Mouse (Mus musculus): ENCODE measurements around the gene Rfx1. TPM values are rescaled to one million over a fixed set of nuclear protein-coding genes. Genes with fewer than 3 reads are reported as not detected.

Rfx1 gene
- polyA plus RNA-seq, 1 experiment, result 45.6 TPM

DNA sequence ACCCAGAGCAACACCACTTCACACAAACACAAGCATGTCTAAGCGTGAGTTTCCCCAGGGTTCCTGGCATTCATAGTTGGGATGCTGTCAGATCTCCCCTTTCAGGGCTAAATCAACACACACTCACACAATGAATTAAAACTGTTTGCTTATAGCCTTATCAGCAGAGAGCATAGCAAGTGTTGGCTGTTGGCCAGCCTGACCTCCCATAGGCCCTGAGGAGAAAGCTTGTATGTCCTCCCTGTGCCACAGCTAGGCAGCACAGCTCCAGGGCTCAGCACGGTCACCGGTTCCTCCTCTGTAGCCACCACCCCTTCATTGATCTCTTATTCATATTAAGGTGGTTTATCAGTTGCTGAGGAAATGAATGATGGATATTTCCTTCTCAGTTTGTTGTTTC, 13.9 kb upstream of the Rfx1 start:
- WGBS, result 68% methylated on average over 3 of the region's 3 CpGs
- Histone ChIP-seq H3K27me3 (ENCODE audit: control insufficient read depth, insufficient read depth, low read length) (no peaks in the 10 kb centered on the region), H3K4me3 (ENCODE audit: extremely low read depth, insufficient read depth, insufficient read length) (no peak overlapping the region), H3K36me3 (ENCODE audit: control insufficient read depth, insufficient read depth, low read length) (no peaks in the 10 kb centered on the region), H3K27ac (ENCODE audit: insufficient read depth, low read length) (no peak overlapping the region), H3K4me1 (ENCODE audit: control insufficient read depth, insufficient read depth, insufficient read length) (no peaks in the 10 kb centered on the region)
- DNase-seq (ENCODE audit: low read depth in 1 of 2, low spot score in 2 of 2), result no peak
- TF ChIP-seq CTCF (IDR thresholded peaks at IDR 0.05; ENCODE audit: extremely low read depth, insufficient read depth, insufficient read length, insufficient replicate concordance) (no peak), POLR2A (IDR thresholded peaks at IDR 0.05; ENCODE audit: low read depth, low read length) (no peak)

DNA sequence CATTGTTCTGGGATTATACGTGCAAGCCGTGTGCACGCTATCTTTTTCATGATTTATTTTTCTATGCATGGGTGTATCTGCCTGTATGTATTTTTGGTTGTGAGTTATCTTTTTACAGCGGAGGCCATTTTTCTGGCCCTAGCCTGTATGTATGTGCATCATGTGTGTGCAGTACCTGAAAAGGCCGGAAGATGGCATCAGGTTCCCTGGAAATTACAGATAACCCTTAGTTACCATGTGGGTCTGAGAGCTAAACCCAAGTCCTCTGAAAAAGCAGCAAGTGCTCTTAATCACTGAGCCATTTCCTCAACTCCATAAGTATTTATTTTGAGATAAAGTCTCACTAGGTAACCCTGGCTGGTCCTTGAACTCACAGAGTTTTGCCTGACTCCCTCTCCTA, 13.4 kb upstream of the Rfx1 start:
- Histone ChIP-seq H3K4me3 (ENCODE audit: extremely low read depth, insufficient read depth, insufficient read length) (no peak overlapping the region), H3K27ac (ENCODE audit: insufficient read depth, low read length) (no peak overlapping the region), H3K27me3 (ENCODE audit: control insufficient read depth, insufficient read depth, low read length) (no peaks in the 10 kb centered on the region), H3K36me3 (ENCODE audit: control insufficient read depth, insufficient read depth, low read length) (no peaks in the 10 kb centered on the region), H3K4me1 (ENCODE audit: control insufficient read depth, insufficient read depth, insufficient read length) (no peaks in the 10 kb centered on the region)
- no peak for DNase-seq (ENCODE audit: low read depth in 1 of 2, low spot score in 2 of 2)
- TF ChIP-seq CTCF (IDR thresholded peaks at IDR 0.05; ENCODE audit: extremely low read depth, insufficient read depth, insufficient read length, insufficient replicate concordance) (no peak), POLR2A (IDR thresholded peaks at IDR 0.05; ENCODE audit: low read depth, low read length) (no peak)
- 97% methylated on average over 5 of the region's 5 CpGs for WGBS

DNA sequence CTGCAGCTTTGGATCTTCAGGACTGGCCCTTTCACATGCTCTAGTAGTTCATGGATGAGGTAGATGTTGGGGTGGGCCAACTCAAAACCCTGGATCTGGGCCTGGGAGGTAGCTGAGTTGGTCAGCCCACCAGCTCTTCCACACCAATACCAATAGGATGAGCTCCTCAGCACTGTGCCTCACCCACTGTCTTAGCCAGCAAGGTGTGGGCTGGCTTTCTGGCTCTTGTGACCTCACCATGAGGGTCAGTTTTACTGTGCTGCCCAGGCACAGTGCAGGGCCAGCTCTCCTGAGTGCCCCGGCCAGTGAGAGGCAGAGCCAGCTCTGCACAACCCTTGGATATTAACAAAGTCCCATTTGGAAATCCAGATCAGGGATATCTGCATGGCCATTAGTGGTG, 8.8 kb upstream of the Rfx1 start:
- no peak overlapping the region for H3K27ac ChIP-seq (ENCODE audit: insufficient read depth, low read length)
- 100% methylated on average over 1 of the region's 1 CpGs for whole genome bisulfite sequencing
- H3K4me3 ChIP-seq (ENCODE audit: extremely low read depth, insufficient read depth, insufficient read length), result no peak overlapping the region
- no peaks in the 10 kb centered on the region for H3K36me3 ChIP-seq (ENCODE audit: control insufficient read depth, insufficient read depth, low read length)
- H3K27me3 ChIP-seq (ENCODE audit: control insufficient read depth, insufficient read depth, low read length), result no peaks in the 10 kb centered on the region
- no peak for DNase-seq (ENCODE audit: low read depth in 1 of 2, low spot score in 2 of 2)
- H3K4me1 ChIP-seq (ENCODE audit: control insufficient read depth, insufficient read depth, insufficient read length), result no peaks in the 10 kb centered on the region
- no peak for TF ChIP-seq POLR2A (IDR thresholded peaks at IDR 0.05; ENCODE audit: low read depth, low read length)
- no peak for TF ChIP-seq CTCF (IDR thresholded peaks at IDR 0.05; ENCODE audit: extremely low read depth, insufficient read depth, insufficient read length, insufficient replicate concordance)

DNA sequence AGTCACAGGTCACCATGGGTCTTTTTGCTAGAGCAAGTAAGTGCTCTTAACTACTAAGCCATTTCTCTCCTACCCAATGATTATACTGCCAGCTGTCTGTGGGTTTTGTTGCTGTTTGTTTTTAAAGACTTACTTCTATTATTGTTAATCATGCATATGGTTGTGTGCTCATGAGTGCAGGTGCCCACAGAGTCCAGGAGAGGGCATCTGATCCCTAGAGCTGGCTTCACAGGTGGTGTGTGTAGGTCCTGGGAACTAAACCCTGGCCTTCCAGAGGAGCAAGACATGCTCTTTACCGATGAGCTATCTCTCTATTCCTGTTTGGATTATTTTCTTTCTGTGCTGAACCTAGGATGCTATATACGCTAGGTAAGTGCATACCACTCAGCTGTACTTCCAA, 7.4 kb upstream of the Rfx1 start:
- WGBS, result 94% methylated on average over 2 of the region's 2 CpGs
- no peak overlapping the region for H3K27ac ChIP-seq (ENCODE audit: insufficient read depth, low read length)
- no peak overlapping the region for H3K4me3 ChIP-seq (ENCODE audit: extremely low read depth, insufficient read depth, insufficient read length)
- H3K27me3 ChIP-seq (ENCODE audit: control insufficient read depth, insufficient read depth, low read length), result no peaks in the 10 kb centered on the region
- H3K36me3 ChIP-seq (ENCODE audit: control insufficient read depth, insufficient read depth, low read length), result no peaks in the 10 kb centered on the region
- no peak for DNase-seq (ENCODE audit: low read depth in 1 of 2, low spot score in 2 of 2)
- no peak for TF ChIP-seq POLR2A (IDR thresholded peaks at IDR 0.05; ENCODE audit: low read depth, low read length)
- TF ChIP-seq CTCF (IDR thresholded peaks at IDR 0.05; ENCODE audit: extremely low read depth, insufficient read depth, insufficient read length, insufficient replicate concordance), result no peak
- peaks cover 9% of the 10 kb centered on the region for H3K4me1 ChIP-seq (ENCODE audit: control insufficient read depth, insufficient read depth, insufficient read length)

DNA sequence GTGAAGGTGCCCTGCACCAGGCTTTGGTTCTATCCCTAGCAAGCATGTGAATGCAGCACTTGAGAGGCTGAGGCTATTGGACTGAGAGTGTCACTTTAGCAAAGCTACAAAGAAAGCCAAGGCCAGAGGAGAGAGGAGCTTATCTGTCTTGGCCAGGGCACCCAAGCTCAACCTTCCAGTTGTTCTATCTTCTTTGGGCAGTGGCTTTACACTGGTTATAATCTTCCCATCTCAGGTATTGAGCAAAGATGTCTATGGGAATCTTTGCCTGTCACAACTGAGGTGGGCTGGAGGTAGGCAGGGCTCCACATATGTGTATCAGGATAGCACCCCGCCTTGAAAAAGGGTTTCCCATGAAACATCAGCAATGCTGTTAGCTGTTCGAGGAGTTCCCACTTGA, 6.4 kb upstream of the Rfx1 start:
- Histone ChIP-seq H3K27me3 (ENCODE audit: control insufficient read depth, insufficient read depth, low read length) (no peaks in the 10 kb centered on the region), H3K4me3 (ENCODE audit: extremely low read depth, insufficient read depth, insufficient read length) (no peak overlapping the region), H3K27ac (ENCODE audit: insufficient read depth, low read length) (no peak overlapping the region), H3K36me3 (ENCODE audit: control insufficient read depth, insufficient read depth, low read length) (no peaks in the 10 kb centered on the region), H3K4me1 (ENCODE audit: control insufficient read depth, insufficient read depth, insufficient read length) (peaks cover 18% of the 10 kb centered on the region)
- DNase-seq (ENCODE audit: low read depth in 1 of 2, low spot score in 2 of 2), result no peak
- TF ChIP-seq CTCF (IDR thresholded peaks at IDR 0.05; ENCODE audit: extremely low read depth, insufficient read depth, insufficient read length, insufficient replicate concordance), result no peak
- no peak for TF ChIP-seq POLR2A (IDR thresholded peaks at IDR 0.05; ENCODE audit: low read depth, low read length)
- 86% methylated on average over 2 of the region's 2 CpGs for WGBS

DNA sequence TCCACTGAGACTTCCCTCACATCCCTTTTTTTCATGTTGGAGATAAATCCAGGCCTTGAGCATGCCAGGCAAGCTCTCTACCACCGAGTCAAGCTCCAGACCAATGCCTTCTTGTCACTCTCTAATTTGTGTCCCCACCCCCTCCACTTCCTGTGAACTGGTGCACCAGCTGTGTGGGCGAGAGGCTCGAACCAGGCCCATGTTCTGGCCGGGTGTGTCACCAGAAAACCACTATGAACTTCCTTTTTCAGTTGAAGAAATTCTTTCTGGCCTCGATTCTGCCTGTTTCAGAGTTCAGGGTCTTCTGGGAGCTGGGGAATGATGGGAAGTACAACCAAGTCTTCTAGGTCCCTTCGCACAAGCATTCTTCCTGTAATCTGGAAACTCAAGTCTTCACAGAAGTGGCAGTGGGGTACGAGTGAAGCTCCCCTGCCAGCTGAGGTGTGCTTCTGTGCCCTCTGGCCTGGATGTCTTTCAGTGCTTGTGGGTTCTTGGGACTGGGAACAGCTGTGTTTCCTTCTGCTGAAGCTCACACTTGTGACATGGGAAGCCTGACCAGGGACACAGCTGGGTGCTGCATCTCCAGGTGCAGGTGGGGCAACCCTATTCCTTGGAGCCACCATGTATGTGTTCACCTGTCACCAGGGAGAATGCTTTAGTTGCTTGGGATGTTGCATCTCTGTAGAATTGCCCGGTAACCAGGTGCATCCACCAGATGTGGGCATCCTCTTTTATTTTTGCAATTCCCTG, 2.6 kb upstream of the Rfx1 start:
- DNase-seq (ENCODE audit: low read depth in 1 of 2, low spot score in 2 of 2), result peak; percentile 64 to 83
- 11% methylated on average over 8 of the region's 8 CpGs for WGBS
- Histone ChIP-seq H3K27me3 (ENCODE audit: control insufficient read depth, insufficient read depth, low read length) (no peaks in the 10 kb centered on the region), H3K36me3 (ENCODE audit: control insufficient read depth, insufficient read depth, low read length) (no peaks in the 10 kb centered on the region), H3K27ac (ENCODE audit: insufficient read depth, low read length) (peak overlapping the region; percentile 97), H3K4me3 (ENCODE audit: extremely low read depth, insufficient read depth, insufficient read length) (no peak overlapping the region), H3K4me1 (ENCODE audit: control insufficient read depth, insufficient read depth, insufficient read length) (peaks cover 19% of the 10 kb centered on the region)
- no peak for TF ChIP-seq CTCF (IDR thresholded peaks at IDR 0.05; ENCODE audit: extremely low read depth, insufficient read depth, insufficient read length, insufficient replicate concordance)
- no peak for TF ChIP-seq POLR2A (IDR thresholded peaks at IDR 0.05; ENCODE audit: low read depth, low read length)

DNA sequence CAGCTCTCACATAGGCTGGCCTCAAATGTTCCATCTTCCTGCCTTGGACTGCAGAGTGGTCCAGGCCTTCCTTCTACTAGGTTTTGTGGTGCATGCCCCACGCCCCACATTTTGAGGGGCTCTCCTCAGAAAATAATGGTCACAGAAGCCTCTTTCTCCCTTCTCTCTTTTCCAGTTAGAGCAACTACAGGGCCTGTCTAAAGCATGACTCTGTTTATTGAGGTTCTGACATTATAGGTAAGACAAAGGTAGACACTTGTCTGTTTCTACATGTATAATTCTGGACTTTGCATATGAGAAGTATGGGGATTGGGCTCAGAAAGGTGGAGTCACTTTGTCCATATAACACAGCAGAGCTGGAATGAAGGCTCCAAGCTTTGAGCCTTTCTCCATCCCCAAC, 1.6 kb upstream of the Rfx1 start, which contains the start of gene Gm10643:
TSS of gene Gm10643 (minus strand) at position 101 of the 400 bp plus-strand sequence.
- peak within 1 kb of the TSS; percentile 97 for H3K27ac ChIP-seq (ENCODE audit: insufficient read depth, low read length)
- no peaks in the 10 kb centered on the region for H3K36me3 ChIP-seq (ENCODE audit: control insufficient read depth, insufficient read depth, low read length)
- no peak for DNase-seq (ENCODE audit: low read depth in 1 of 2, low spot score in 2 of 2)
- 76% methylated on average over 1 of the region's 1 CpGs for WGBS
- TF ChIP-seq POLR2A (IDR thresholded peaks at IDR 0.05; ENCODE audit: low read depth, low read length), result no peak
- no peak for TF ChIP-seq CTCF (IDR thresholded peaks at IDR 0.05; ENCODE audit: extremely low read depth, insufficient read depth, insufficient read length, insufficient replicate concordance)
- peak within 1 kb of the TSS; percentile 70 for H3K4me3 ChIP-seq (ENCODE audit: extremely low read depth, insufficient read depth, insufficient read length)
- H3K27me3 ChIP-seq (ENCODE audit: control insufficient read depth, insufficient read depth, low read length), result no peaks in the 10 kb centered on the region
- H3K4me1 ChIP-seq (ENCODE audit: control insufficient read depth, insufficient read depth, insufficient read length), result peaks cover 20% of the 10 kb centered on the region
